Comparison of ENCODE assay signal across 8 mouse cellular contexts in the genomic region with DNA sequence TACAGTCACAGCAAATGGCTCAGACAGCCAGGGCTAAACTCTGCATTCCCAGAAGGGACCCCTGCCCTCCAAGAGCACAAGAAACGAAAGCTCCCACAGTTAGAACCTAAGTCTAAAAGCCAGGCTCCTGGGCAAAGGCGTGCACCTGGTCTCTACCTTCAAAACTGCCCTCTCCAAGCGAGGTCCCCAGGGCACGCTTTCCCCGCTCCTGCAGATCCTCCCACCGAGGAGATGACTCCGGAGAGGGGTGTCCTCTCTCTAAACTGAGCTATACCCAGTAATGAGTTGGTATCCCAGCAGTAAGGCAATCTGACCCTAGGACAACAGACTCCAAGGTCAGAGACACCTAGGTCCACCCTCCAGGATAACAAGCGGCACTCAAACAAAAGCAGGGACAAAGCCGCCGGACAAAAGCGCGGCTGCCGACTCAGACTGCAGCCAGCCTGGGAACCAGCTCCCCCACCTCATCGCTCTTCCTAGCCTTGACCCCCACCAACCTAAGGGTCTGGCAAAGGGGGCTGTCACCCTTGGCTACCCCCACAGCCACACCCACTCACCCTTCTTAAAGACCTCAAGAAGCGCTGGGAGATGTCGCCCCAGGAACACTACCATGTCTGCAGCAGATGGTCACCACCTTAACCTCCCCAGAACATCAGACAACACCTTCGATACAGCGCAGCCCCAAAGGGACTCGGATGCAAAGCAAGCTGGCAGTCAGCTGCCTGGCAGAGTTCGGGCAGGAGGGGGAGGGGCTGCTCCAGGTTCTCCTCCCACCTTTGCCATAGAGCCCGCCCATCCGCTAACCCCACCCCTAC. TPM values are rescaled to one million over a fixed set of nuclear protein-coding genes. Genes with fewer than 3 reads are reported as not detected.
DNase-seq lines count a peak whose midpoint lies in the region; ATAC-seq and TF ChIP-seq lines count a peak whose summit lies in the region.

No protein-coding gene starts in this region.

- H3K36me3 ChIP-seq in heart, postnatal 0 days (replicated peaks; ENCODE audit: control insufficient read depth, insufficient read depth, low read length): no peaks in the 10 kb centered on the region; the same call in 1 of the 2 replicates
- no peaks in the 10 kb centered on the region for H3K36me3 ChIP-seq in embryonic facial prominence, embryonic 11.5 days (replicated peaks; ENCODE audit: control insufficient read depth, insufficient read depth, low read depth, low read length)
- H3K36me3 ChIP-seq in neural tube, embryonic 13.5 days: peaks cover 26% of the 10 kb centered on the region

- peak overlapping the region; percentile 5; the same call in 1 of the 2 replicates for H3K4me3 ChIP-seq in heart, postnatal 0 days (ENCODE audit: low read depth, low read length)
- peak overlapping the region; percentile 13 for H3K4me3 ChIP-seq in embryonic facial prominence, embryonic 11.5 days (ENCODE audit: low read depth, low read length)
- peak overlapping the region; percentile 49 for H3K4me3 ChIP-seq in neural tube, embryonic 13.5 days

- no peak for ATAC-seq in heart, postnatal 0 days (ENCODE audit: insufficient read depth, low read depth)
- ATAC-seq in embryonic facial prominence, embryonic 11.5 days (replicated peaks; ENCODE audit: insufficient number of reproducible peaks, low FRiP score, low TSS enrichment, low read depth): no peak
- ATAC-seq in neural tube, embryonic 13.5 days (ENCODE audit: low read depth): peak; percentile 29; the same call in 1 of the 2 replicates
- no peak for ATAC-seq in erythroblast, adult 5-6 weeks (replicated peaks; ENCODE audit: low FRiP score, poor library complexity, severe bottlenecking)

- DNase-seq in heart, postnatal 0 days (ENCODE audit: low spot score): no peak
- no peak for DNase-seq in heart, adult 18-20 months
- no peak for DNase-seq in embryonic facial prominence, embryonic 11.5 days (ENCODE audit: low spot score)
- DNase-seq in kidney, adult 9 months: peak; percentile 40
- DNase-seq in layer of hippocampus, adult 9-11 months: no peak
- no peak for DNase-seq in gastrocnemius, postnatal 36 days

- intact Hi-C loops in gastrocnemius, postnatal 36 days (cut with DNase I): no loop called here

- H3K4me2 ChIP-seq in heart, postnatal 0 days (ENCODE audit: low read depth, low read length): peak overlapping the region; percentile 20
- H3K4me2 ChIP-seq in embryonic facial prominence, embryonic 11.5 days (ENCODE audit: low read depth, low read length): peak overlapping the region; percentile 34
- H3K4me2 ChIP-seq in neural tube, embryonic 13.5 days: peak overlapping the region; percentile 66

- TF ChIP-seq CTCF in heart, postnatal 0 days (IDR thresholded peaks at IDR 0.05; ENCODE audit: low read depth): no peak

- H3K27me3 ChIP-seq in heart, postnatal 0 days (ENCODE audit: control insufficient read depth, insufficient read depth, low read length): peaks cover 84% of the 10 kb centered on the region
- H3K27me3 ChIP-seq in embryonic facial prominence, embryonic 11.5 days (ENCODE audit: control insufficient read depth, insufficient read depth, low read length): peaks cover 6% of the 10 kb centered on the region; the same call in 1 of the 2 replicates
- H3K27me3 ChIP-seq in neural tube, embryonic 13.5 days: no peaks in the 10 kb centered on the region; the same call in 1 of the 2 replicates

- H3K9me3 ChIP-seq in heart, postnatal 0 days (replicated peaks; ENCODE audit: control insufficient read depth, low read length): no peaks in the 10 kb centered on the region
- H3K9me3 ChIP-seq in embryonic facial prominence, embryonic 11.5 days (replicated peaks; ENCODE audit: control insufficient read depth, low read length): no peaks in the 10 kb centered on the region
- no peaks in the 10 kb centered on the region for H3K9me3 ChIP-seq in neural tube, embryonic 13.5 days

- H3K4me1 ChIP-seq in heart, postnatal 0 days (ENCODE audit: control insufficient read depth, insufficient read depth): peaks cover 7% of the 10 kb centered on the region
- peaks cover 32% of the 10 kb centered on the region for H3K4me1 ChIP-seq in embryonic facial prominence, embryonic 11.5 days (ENCODE audit: control insufficient read depth, insufficient read depth, low read length)
- H3K4me1 ChIP-seq in neural tube, embryonic 13.5 days (replicated peaks): peaks cover 57% of the 10 kb centered on the region

- no peak overlapping the region for H3K27ac ChIP-seq in heart, postnatal 0 days (ENCODE audit: low read depth)
- H3K27ac ChIP-seq in embryonic facial prominence, embryonic 11.5 days (replicated peaks; ENCODE audit: low read depth, low read length): no peak overlapping the region
- H3K27ac ChIP-seq in neural tube, embryonic 13.5 days (replicated peaks): peak overlapping the region; percentile 83

- no peak overlapping the region for H3K9ac ChIP-seq in heart, postnatal 0 days (replicated peaks; ENCODE audit: low read depth, low read length)
- H3K9ac ChIP-seq in embryonic facial prominence, embryonic 11.5 days (replicated peaks; ENCODE audit: low read length): peak overlapping the region; percentile 29
- peak overlapping the region; percentile 81 for H3K9ac ChIP-seq in neural tube, embryonic 13.5 days

- WGBS in heart, postnatal 0 days: 20% methylated on average over 22 of the region's 22 CpGs
- 8% methylated on average over 22 of the region's 22 CpGs for WGBS in embryonic facial prominence, embryonic 11.5 days
- WGBS in neural tube, embryonic 13.5 days: 4% methylated on average over 22 of the region's 22 CpGs

- no peak for TF ChIP-seq EP300 in heart, postnatal 0 days (IDR thresholded peaks at IDR 0.05; ENCODE audit: low read depth)

RNA-seq across cellular contexts. Expression of a gene that starts 33.8 kb away (rescaled TPM):
- 7.8 and 9.0 TPM in 2 replicates for total RNA-seq in heart, postnatal 0 days (2014; rRNA removed; ENCODE audit: low replicate concordance)
- 0.77 and 0.78 TPM in 2 replicates for polyA plus RNA-seq in heart, postnatal 0 days (2015; fragmentation: Nextera tagmentation; extraction: Ambion mirVana)
- total RNA-seq in heart, adult 18-20 months (2021): 1 to 10 TPM; 2.6 to 3.0 TPM
- 2.4 and 2.5 TPM in 2 replicates for polyA plus RNA-seq in embryonic facial prominence, embryonic 11.5 days (2014; fragmentation: Nextera tagmentation; extraction: Ambion mirVana)
- polyA plus RNA-seq in neural tube, embryonic 13.5 days (2015; fragmentation: Nextera tagmentation; extraction: Ambion mirVana): 7.5 and 10.3 TPM in 2 replicates
- not detected in 2 replicates for total RNA-seq in erythroblast, adult 5-6 weeks (2015; ENCODE audit: low replicate concordance)
- total RNA-seq in erythroblast, adult 5-6 weeks (2017; ENCODE audit: low replicate concordance): not detected in 2 replicates
- 1 to 10 TPM; 1.7 to 1.9 TPM for total RNA-seq in gastrocnemius, postnatal 36 days (2021)

RNA-seq across cellular contexts. Expression of a gene that starts 37.8 kb away (rescaled TPM):
- total RNA-seq in heart, postnatal 0 days (2014; rRNA removed; ENCODE audit: low replicate concordance): 24.7 and 27.3 TPM in 2 replicates
- 30.8 and 31.5 TPM in 2 replicates for polyA plus RNA-seq in heart, postnatal 0 days (2015; fragmentation: Nextera tagmentation; extraction: Ambion mirVana)
- 10 to 100 TPM; 25.6 to 33.4 TPM for total RNA-seq in heart, adult 18-20 months (2021)
- polyA plus RNA-seq in embryonic facial prominence, embryonic 11.5 days (2014; fragmentation: Nextera tagmentation; extraction: Ambion mirVana): 91.1 and 95.3 TPM in 2 replicates
- 106 and 108 TPM in 2 replicates for polyA plus RNA-seq in neural tube, embryonic 13.5 days (2015; fragmentation: Nextera tagmentation; extraction: Ambion mirVana)
- total RNA-seq in erythroblast, adult 5-6 weeks (2015; ENCODE audit: low replicate concordance): 4.2 and 11.3 TPM in 2 replicates
- total RNA-seq in erythroblast, adult 5-6 weeks (2017; ENCODE audit: low replicate concordance): 10.7 and 34.0 TPM in 2 replicates
- 10 to 100 TPM; 38.0 to 39.8 TPM for total RNA-seq in gastrocnemius, postnatal 36 days (2021)

RNA-seq across cellular contexts. Expression of a gene that starts 37.9 kb away (rescaled TPM):
- total RNA-seq in heart, postnatal 0 days (2014; rRNA removed; ENCODE audit: low replicate concordance): 16.0 and 24.5 TPM in 2 replicates
- 5.9 and 6.9 TPM in 2 replicates for polyA plus RNA-seq in heart, postnatal 0 days (2015; fragmentation: Nextera tagmentation; extraction: Ambion mirVana)
- 1 to 10 TPM; 8.4 to 9.2 TPM for total RNA-seq in heart, adult 18-20 months (2021)
- polyA plus RNA-seq in embryonic facial prominence, embryonic 11.5 days (2014; fragmentation: Nextera tagmentation; extraction: Ambion mirVana): 22.8 and 24.5 TPM in 2 replicates
- polyA plus RNA-seq in neural tube, embryonic 13.5 days (2015; fragmentation: Nextera tagmentation; extraction: Ambion mirVana): 15.8 and 19.9 TPM in 2 replicates
- 12.7 and 13.6 TPM in 2 replicates for total RNA-seq in erythroblast, adult 5-6 weeks (2015; ENCODE audit: low replicate concordance)
- total RNA-seq in erythroblast, adult 5-6 weeks (2017; ENCODE audit: low replicate concordance): 7.5 and 8.7 TPM in 2 replicates
- total RNA-seq in gastrocnemius, postnatal 36 days (2021): 1 to 10 TPM; 3.3 to 5.1 TPM
